Mouse (Mus musculus): ENCODE measurements around the gene Klhl29. TPM values are rescaled to one million over a fixed set of nuclear protein-coding genes. Genes with fewer than 3 reads are reported as not detected.

Gene Klhl29
- total and polyA plus RNA-seq, 2 experiments from 2014 or later: 3.0 to 16.7 TPM

DNA sequence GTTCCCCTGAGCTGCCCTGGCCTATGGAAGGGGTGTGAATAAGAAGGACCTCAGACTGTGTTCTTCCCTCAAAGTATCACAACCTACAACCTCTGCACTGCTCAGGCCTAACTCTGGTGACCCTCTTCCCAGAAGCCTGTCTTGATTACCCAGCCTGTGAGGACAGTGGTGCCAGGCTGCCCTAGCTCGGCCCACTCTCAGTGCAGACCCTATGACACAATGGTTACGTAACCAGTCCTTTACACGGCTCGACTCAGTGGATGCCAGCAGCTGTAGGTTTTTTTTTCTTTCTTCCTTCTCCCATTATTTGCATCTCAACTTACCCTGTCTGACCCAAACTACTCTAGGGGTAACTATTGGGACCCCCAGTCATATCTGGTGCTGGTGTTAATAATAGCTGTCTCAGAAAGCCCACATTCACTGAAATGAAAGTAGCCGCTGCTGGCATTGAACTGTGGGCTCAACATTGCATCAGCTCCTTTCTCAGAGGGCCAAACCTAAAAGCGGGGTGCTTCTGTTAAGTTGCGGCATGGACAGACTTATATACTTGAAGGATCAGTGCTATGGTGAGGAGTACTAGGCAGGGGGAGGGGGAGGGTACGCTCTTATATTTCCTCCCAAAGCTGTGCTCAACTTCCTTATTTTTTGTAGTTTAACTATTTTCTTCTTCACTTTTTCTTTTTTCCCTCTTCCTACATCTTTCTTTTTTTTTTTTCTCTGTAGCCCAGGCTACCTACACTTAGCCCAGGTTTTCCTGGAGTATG, 152.9 kb downstream of the Klhl29 start:
- peaks cover 32% of the 10 kb centered on the region for H3K4me1 ChIP-seq (ENCODE audit: insufficient read depth, low read length)
- DNase-seq (ENCODE audit: low spot score): no peak
- no peaks in the 10 kb centered on the region for H3K9me3 ChIP-seq (ENCODE audit: low read length)
- no peaks in the 10 kb centered on the region for H3K27me3 ChIP-seq (ENCODE audit: insufficient read depth, low read length)
- TF ChIP-seq CTCF (IDR thresholded peaks at IDR 0.05; ENCODE audit: low read depth): no peak
- ATAC-seq: no peak
- H3K4me3 ChIP-seq (ENCODE audit: low read length): no peak overlapping the region
- H3K27ac ChIP-seq: no peak overlapping the region
- WGBS: 91% methylated on average over 8 of the region's 8 CpGs
- H3K36me3 ChIP-seq (ENCODE audit: insufficient read depth, low read length): no peaks in the 10 kb centered on the region
- H3K4me2 ChIP-seq (ENCODE audit: low read depth, low read length): no peak overlapping the region
- no peak overlapping the region for H3K9ac ChIP-seq (replicated peaks; ENCODE audit: low read length)

DNA sequence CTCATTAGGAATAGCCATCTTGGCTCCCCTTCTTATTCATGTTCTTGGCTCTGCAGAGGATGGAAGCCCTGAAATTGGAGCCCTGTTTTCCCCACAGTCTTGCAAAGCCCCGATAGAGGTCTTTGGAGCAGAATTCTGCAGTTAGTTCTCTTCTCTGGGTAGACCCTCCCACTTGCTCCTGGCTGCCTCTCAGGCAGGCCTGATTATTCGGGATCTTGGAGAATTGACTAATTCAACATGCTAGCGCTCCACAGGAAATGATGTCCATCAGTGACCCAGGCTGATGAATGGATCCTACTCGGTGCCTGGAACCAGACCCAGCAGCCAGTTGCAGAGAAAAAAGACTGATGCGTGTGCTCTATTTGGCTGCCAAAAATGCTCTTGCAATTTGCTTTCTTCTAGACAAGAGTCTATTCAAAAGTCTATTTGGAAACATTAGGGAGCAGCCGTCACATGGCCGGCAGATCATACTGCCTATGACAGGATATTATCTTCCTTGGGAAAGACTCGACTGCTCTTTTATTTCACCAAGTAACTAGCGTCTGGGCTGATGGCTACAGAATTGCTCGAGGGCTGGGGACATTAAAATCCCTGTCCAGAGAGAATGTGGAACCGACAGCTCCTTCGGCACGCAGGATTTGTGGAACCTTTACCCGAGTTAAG, 155.4 kb downstream of the Klhl29 start:
- ATAC-seq (peak; percentile 25), DNase-seq (ENCODE audit: low spot score) (peak; percentile 62)
- Histone ChIP-seq H3K27me3 (ENCODE audit: insufficient read depth, low read length) (no peaks in the 10 kb centered on the region), H3K4me1 (ENCODE audit: insufficient read depth, low read length) (peaks cover 36% of the 10 kb centered on the region), H3K36me3 (ENCODE audit: insufficient read depth, low read length) (no peaks in the 10 kb centered on the region), H3K4me3 (ENCODE audit: low read length) (no peak overlapping the region), H3K27ac (peak overlapping the region; percentile 34; the same call in 1 of the 2 replicates), H3K9ac (replicated peaks; ENCODE audit: low read length) (no peak overlapping the region), H3K4me2 (ENCODE audit: low read depth, low read length) (no peak overlapping the region), H3K9me3 (ENCODE audit: low read length) (no peaks in the 10 kb centered on the region)
- 35% methylated on average over 14 of the region's 14 CpGs for WGBS
- no peak for TF ChIP-seq CTCF (IDR thresholded peaks at IDR 0.05; ENCODE audit: low read depth)

DNA sequence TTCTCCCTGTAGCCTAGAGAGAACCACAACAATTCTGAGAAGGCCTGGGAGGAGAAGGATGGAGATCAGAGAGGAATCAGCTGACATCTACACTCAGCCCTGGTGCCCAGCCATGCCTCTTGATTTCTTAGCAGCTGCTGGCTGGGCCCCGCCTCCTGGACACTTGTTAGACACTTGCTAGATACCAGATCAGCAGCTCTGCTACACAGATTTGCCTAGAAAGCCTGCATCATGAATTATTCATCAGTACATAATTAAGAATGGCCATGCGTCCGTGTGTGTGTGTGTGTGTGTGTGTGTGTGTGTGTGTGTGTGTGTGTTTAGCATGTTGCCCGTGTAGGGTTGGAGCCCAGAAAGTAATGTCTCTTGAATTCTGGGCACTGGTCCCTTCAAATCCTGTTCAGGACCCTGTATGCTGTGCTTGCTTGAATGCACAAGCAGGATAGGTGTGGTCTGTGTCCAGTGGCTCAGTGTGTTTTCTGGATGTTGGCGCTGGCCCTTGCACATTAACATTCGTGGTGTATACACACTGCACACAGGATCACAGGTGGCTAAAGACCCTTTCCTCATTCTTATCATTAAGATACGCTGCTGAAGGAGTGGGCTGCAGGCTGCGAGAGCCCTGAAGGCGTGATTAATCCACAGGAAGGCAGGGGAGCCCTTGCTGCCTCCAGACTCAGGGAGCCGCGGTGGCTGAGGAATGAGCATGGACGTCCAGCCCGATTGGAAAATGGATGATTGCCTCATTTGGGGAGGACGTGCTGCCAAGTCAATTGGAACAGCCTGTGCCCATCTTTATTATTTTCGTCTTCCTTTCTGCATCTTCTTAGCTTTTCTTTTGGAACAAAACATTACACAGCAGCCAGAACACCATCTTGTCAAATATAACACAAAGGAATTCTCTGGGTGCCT, 159.4 kb downstream of the Klhl29 start:
- Histone ChIP-seq H3K27ac (peak overlapping the region; percentile 37), H3K4me2 (ENCODE audit: low read depth, low read length) (no peak overlapping the region), H3K36me3 (ENCODE audit: insufficient read depth, low read length) (no peaks in the 10 kb centered on the region), H3K4me3 (ENCODE audit: low read length) (no peak overlapping the region), H3K27me3 (ENCODE audit: insufficient read depth, low read length) (no peaks in the 10 kb centered on the region), H3K4me1 (ENCODE audit: insufficient read depth, low read length) (peaks cover 42% of the 10 kb centered on the region), H3K9ac (replicated peaks; ENCODE audit: low read length) (no peak overlapping the region; the same call in 1 of the 2 replicates), H3K9me3 (ENCODE audit: low read length) (no peaks in the 10 kb centered on the region)
- TF ChIP-seq CTCF (IDR thresholded peaks at IDR 0.05; ENCODE audit: low read depth): no peak
- ATAC-seq (peak; percentile 68), DNase-seq (ENCODE audit: low spot score) (peak; percentile 79)
- 20% methylated on average over 15 of the region's 15 CpGs for WGBS

DNA sequence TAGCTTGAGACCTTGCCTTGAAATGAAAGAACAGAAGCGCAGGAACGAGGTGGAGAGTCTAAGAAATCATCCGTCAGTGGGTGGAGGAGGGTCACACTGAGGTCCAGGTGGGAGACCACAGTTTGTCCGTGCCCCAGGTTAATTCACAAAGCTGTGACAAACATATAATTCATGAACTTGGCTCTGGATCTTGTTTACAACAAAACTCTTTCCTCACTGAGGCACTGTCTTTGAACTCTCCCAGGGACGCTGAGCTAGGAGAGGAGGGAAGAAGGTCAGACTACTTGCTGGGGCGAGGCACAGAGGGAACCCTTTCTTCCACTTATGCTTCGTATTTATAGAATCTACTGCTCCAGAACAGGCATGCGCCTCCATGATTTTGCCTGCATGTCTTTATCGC, 161.2 kb downstream of the Klhl29 start:
- Histone ChIP-seq H3K36me3 (ENCODE audit: insufficient read depth, low read length) (no peaks in the 10 kb centered on the region), H3K4me2 (ENCODE audit: low read depth, low read length) (no peak overlapping the region), H3K27ac (peak overlapping the region; percentile 45; the same call in 1 of the 2 replicates), H3K9ac (replicated peaks; ENCODE audit: low read length) (no peak overlapping the region), H3K9me3 (ENCODE audit: low read length) (no peaks in the 10 kb centered on the region), H3K4me1 (ENCODE audit: insufficient read depth, low read length) (peaks cover 37% of the 10 kb centered on the region), H3K27me3 (ENCODE audit: insufficient read depth, low read length) (no peaks in the 10 kb centered on the region), H3K4me3 (ENCODE audit: low read length) (no peak overlapping the region)
- DNase-seq (ENCODE audit: low spot score) (no peak), ATAC-seq (no peak)
- TF ChIP-seq CTCF (IDR thresholded peaks at IDR 0.05; ENCODE audit: low read depth): no peak
- 65% methylated on average over 9 of the region's 9 CpGs for WGBS

DNA sequence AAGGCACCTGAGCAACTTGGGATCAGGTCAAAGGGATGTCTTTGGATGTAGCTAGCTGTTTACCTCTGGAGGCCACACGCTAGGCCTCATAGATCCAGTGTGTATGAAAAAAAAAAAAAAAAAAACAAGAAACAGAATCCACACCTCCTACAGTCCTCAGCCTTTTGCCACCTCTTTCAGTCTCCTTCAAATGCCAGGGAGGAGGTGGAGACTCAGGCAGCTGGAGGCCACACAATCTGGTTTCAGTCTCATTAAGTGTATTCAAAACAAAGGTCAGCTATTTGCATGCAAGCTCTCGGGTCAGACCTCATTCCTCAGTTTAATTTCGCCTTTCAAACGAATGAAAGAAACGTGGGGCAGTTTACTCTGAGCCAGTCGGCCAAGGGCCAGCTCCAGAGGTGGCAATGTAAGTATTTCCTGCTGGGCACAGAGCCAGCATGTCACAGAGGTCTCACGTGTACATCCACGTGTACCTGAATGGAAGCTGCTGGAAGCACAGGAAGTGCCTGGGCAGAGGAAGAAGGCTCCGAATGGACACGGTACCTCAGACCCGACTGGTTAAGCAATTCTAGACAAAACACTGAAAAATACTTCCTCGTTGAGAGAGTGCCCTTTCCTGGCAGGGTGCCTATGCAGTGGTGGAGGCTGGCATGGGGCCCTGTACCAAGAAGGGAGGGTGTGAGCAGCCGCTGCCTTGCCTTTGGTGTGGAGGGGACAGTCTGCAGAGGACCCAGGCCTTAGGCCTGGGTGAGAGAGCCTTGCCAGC, 162.0 kb downstream of the Klhl29 start:
- 15% methylated on average over 13 of the region's 13 CpGs for WGBS
- H3K9ac ChIP-seq (replicated peaks; ENCODE audit: low read length): no peak overlapping the region
- no peaks in the 10 kb centered on the region for H3K36me3 ChIP-seq (ENCODE audit: insufficient read depth, low read length)
- no peaks in the 10 kb centered on the region for H3K9me3 ChIP-seq (ENCODE audit: low read length)
- no peak overlapping the region for H3K4me2 ChIP-seq (ENCODE audit: low read depth, low read length)
- peaks cover 41% of the 10 kb centered on the region for H3K4me1 ChIP-seq (ENCODE audit: insufficient read depth, low read length)
- H3K4me3 ChIP-seq (ENCODE audit: low read length): no peak overlapping the region
- DNase-seq (ENCODE audit: low spot score): peak; percentile 72
- H3K27ac ChIP-seq: peak overlapping the region; percentile 45
- ATAC-seq: peak; percentile 39
- H3K27me3 ChIP-seq (ENCODE audit: insufficient read depth, low read length): no peaks in the 10 kb centered on the region
- no peak for TF ChIP-seq CTCF (IDR thresholded peaks at IDR 0.05; ENCODE audit: low read depth)

DNA sequence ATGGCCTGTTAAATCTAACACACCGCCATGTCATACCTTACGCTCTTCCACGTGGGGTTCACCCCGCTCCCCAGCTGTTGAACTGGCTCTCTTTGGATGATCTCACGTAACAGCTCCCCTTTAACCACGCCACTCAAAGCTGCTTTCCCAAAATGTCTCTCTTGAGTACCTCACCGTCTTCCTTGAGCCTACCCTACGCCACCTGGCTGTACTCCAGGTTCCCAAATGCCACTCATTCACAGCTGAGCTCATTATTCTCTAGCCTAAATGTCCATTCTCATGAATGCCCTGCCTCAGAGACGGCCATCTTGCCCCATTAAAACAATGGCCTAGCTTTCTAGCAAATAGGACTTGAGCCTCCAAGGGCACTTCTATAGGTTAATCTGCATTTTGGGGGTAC, 163.6 kb downstream of the Klhl29 start:
- Histone ChIP-seq H3K9ac (replicated peaks; ENCODE audit: low read length) (no peak overlapping the region), H3K4me2 (ENCODE audit: low read depth, low read length) (no peak overlapping the region), H3K36me3 (ENCODE audit: insufficient read depth, low read length) (no peaks in the 10 kb centered on the region), H3K4me1 (ENCODE audit: insufficient read depth, low read length) (peaks cover 38% of the 10 kb centered on the region), H3K27ac (no peak overlapping the region), H3K4me3 (ENCODE audit: low read length) (no peak overlapping the region), H3K9me3 (ENCODE audit: low read length) (no peaks in the 10 kb centered on the region), H3K27me3 (ENCODE audit: insufficient read depth, low read length) (no peaks in the 10 kb centered on the region)
- 60% methylated on average over 9 of the region's 9 CpGs for WGBS
- ATAC-seq (no peak), DNase-seq (ENCODE audit: low spot score) (no peak)
- no peak for TF ChIP-seq CTCF (IDR thresholded peaks at IDR 0.05; ENCODE audit: low read depth)

Data from hindbrain, postnatal 0 days (tissue).